Mouse (Mus musculus) kidney, embryonic 16.5 days (tissue): ENCODE data around the gene Tlr9. TPM values are rescaled to one million over a fixed set of nuclear protein-coding genes. Genes with fewer than 3 reads are reported as not detected.

Source experiments
- ATAC-seq: fragments of 200-750 bp; cut with Nextera tagmentation; 2 replicates; pipeline ENCODE4 v1.8.0; 2017; ENCODE audit warnings: moderate TSS enrichment; ENCODE audit not compliant: low FRiP score, low TSS enrichment
- H3K27ac ChIP-seq: fragments of 300-500 bp; sonication (generic); 2 replicates; pipeline ENCODE4 v1.5.1; 2014; ENCODE audit warnings: low read length
- H3K27me3 ChIP-seq: fragments of 300-500 bp; sonication (generic); 2 replicates; pipeline ENCODE4 v1.6.1; 2014; ENCODE audit warnings: low read length, control low read depth, mixed read lengths; ENCODE audit not compliant: insufficient read depth
- H3K36me3 ChIP-seq: fragments of 300-500 bp; sonication (generic); 2 replicates; pipeline ENCODE4 v1.6.1; 2014; ENCODE audit warnings: low read length, control low read depth, mixed read lengths; ENCODE audit not compliant: insufficient read depth
- H3K4me1 ChIP-seq: fragments of 300-500 bp; sonication (generic); 2 replicates; pipeline ENCODE4 v1.6.1; 2014; ENCODE audit warnings: low read length, control low read depth, mixed read lengths; ENCODE audit not compliant: insufficient read depth
- H3K4me2 ChIP-seq: fragments of 300-500 bp; sonication (generic); replicated peaks from 2 replicates; pipeline ENCODE4 v1.6.1; 2014; ENCODE audit warnings: low read depth, low read length
- H3K4me3 ChIP-seq: fragments of 300-500 bp; sonication (generic); 2 replicates; pipeline ENCODE4 v1.5.1; 2014; ENCODE audit warnings: mild to moderate bottlenecking, low read length
- H3K9ac ChIP-seq: fragments of 300-500 bp; sonication (generic); replicated peaks from 2 replicates; pipeline ENCODE4 v1.6.1; 2014; ENCODE audit warnings: low read length
- H3K9me3 ChIP-seq: fragments of 300-500 bp; sonication (generic); 2 replicates; pipeline ENCODE4 v1.6.1; 2016; ENCODE audit warnings: low read length, control low read depth
- WGBS: fragments of 180-500 bp; shearing (Covaris S2); extraction: QIAGEN DNeasy Blood & Tissue Kit; methylation state at CpG from one replicate; pipeline ENCODE4 v1.1.7; 2014; 5-methylcytosine and 5-hydroxymethylcytosine counted together
- microRNA counts: library from miRNA; unstranded; fragments of <30 nt; microRNA quantifications from one replicate; lab custom pipeline; 2016
- microRNA-seq: library from miRNA; unstranded; fragments of <30 nt; microRNA quantifications from one replicate; pipeline ENCODE4, GENCODE M21; 2016
- polyA plus RNA-seq: library from polyadenylated mRNA; unstranded; fragments of >200 nt; fragmentation: Nextera tagmentation; extraction: Ambion mirVana; gene quantifications from 2 replicates; pipeline ENCODE4 v1.2.1, GENCODE M21; 2015

Tlr9 gene
- polyA plus RNA-seq, 1 experiment from 2014 or later = 0.07 TPM

GRCm38 (mm10) chr9:106273276-106273675 lies 50.9 kb downstream of the Tlr9 start:
- Histone ChIP-seq H3K4me1 (no peaks in the 10 kb centered on the region), H3K4me3 (no peak overlapping the region), H3K4me2 (no peak overlapping the region), H3K9ac (no peak overlapping the region), H3K27me3 (no peaks in the 10 kb centered on the region), H3K9me3 (no peaks in the 10 kb centered on the region), H3K36me3 (no peaks in the 10 kb centered on the region), H3K27ac (no peak overlapping the region)
- no peak; the same call in 1 of the 2 replicates for ATAC-seq
- WGBS = 74% methylated on average over 12 of the region's 12 CpGs

- Histone ChIP-seq H3K4me3 (no peak overlapping the region), H3K27ac (no peak overlapping the region), H3K4me2 (no peak overlapping the region), H3K27me3 (no peaks in the 10 kb centered on the region), H3K9me3 (no peaks in the 10 kb centered on the region), H3K36me3 (no peaks in the 10 kb centered on the region), H3K9ac (no peak overlapping the region), H3K4me1 (no peaks in the 10 kb centered on the region)
- ATAC-seq = no peak
- WGBS = 67% methylated on average over 4 of the region's 4 CpGs
These were observed 51.4 kb downstream of the Tlr9 start for GRCm38 (mm10) chr9:106273791-106274190.

DNA sequence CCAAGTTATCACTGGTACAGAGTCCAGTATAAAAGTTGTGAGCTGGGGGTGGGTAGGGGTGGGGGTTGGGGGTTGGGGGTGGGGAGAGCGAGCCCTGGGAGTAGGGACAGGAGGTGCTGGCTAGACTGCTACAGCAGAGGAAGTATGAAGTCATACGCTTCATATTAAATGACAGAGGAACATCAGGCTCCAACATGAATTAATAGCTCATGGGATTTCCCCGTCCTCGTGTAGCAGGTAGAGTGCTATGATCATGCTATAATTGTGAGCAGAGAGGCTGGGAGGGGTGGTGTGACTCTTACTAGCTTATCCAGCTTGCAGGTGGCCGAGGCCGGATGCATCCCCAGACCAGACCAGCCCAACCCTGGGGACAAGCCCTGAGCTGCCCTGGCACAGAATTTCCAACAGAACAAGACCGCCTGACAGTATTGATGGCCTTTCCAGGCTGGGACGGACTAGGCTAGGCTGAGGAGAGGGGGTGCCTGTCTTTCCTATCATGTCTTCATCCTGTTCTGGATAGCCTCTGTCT lies 52.3 kb downstream of the Tlr9 start:
- H3K36me3 ChIP-seq = no peaks in the 10 kb centered on the region
- no peak for ATAC-seq
- H3K27ac ChIP-seq = no peak overlapping the region
- no peak overlapping the region for H3K9ac ChIP-seq
- no peak overlapping the region for H3K4me2 ChIP-seq
- no peaks in the 10 kb centered on the region for H3K9me3 ChIP-seq
- no peaks in the 10 kb centered on the region for H3K27me3 ChIP-seq
- no peaks in the 10 kb centered on the region; the same call in 1 of the 2 replicates for H3K4me1 ChIP-seq
- whole genome bisulfite sequencing = 77% methylated on average over 8 of the region's 8 CpGs
- H3K4me3 ChIP-seq = no peak overlapping the region

DNA sequence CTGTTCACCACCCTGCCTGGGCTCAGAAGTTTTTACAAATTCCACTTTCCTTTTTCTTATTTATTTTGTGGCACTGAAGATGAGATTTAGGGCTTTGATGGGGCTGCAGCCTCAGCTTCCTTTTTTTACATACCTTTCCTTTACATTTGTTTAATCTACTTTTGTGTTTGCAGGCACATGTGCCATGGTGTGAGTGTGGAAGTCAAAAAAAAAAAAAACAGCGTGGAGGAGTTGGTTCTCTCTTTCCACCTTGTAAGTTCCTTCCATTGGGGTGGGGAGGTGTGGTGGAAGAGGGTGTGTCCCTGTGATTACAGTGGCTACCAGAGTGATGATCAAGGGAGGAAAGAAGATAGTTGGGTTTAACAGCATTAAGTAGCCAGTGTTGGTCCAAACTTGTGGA lies 53.4 kb downstream of the Tlr9 start:
- 55% methylated on average over 1 of the region's 1 CpGs for WGBS
- H3K9me3 ChIP-seq = no peaks in the 10 kb centered on the region
- ATAC-seq = no peak

More for the DNA sequence above, 53.4 kb downstream of the Tlr9 start:
- no peak overlapping the region for H3K27ac ChIP-seq
- no peaks in the 10 kb centered on the region for H3K27me3 ChIP-seq
- no peak overlapping the region for H3K9ac ChIP-seq
- H3K4me1 ChIP-seq = peaks cover 6% of the 10 kb centered on the region
- no peak overlapping the region for H3K4me2 ChIP-seq
- H3K4me3 ChIP-seq = no peak overlapping the region
- H3K36me3 ChIP-seq = no peaks in the 10 kb centered on the region

MicroRNAs within 50 kb of the gene (microRNA counts, 519-probe panel; counts per million panel counts)
- 5,316 counts per million, percentile 98 among the panel's probes with 10 or more counts for microRNA mmu-let-7g (lab: Ali Mortazavi, UCI)

Small RNA genes within 50 kb of the gene (microRNA-seq; reads per million reads assigned to microRNA genes)
- 62,974 reads per million, percentile 99 among the genes with 10 or more reads in this experiment for gene Mirlet7g

Other genes with a start within 250 kb of the Tlr9 start
- gene Col6a4, start 125.8 kb upstream of the Tlr9 start, polyA plus RNA-seq = 0.48 and 0.75 TPM in 2 replicates
- 14.7 and 17.1 TPM in 2 replicates for gene Glyctk, start 64.5 kb upstream of the Tlr9 start, polyA plus RNA-seq
- 20.7 and 20.8 TPM in 2 replicates for gene Wdr82, start 51.7 kb upstream of the Tlr9 start, polyA plus RNA-seq
- 56.8 and 58.8 TPM in 2 replicates for gene Ppm1m, start 22.9 kb upstream of the Tlr9 start, polyA plus RNA-seq
- gene Twf2, start 19.5 kb upstream of the Tlr9 start, polyA plus RNA-seq = 72.7 and 75.5 TPM in 2 replicates
- 122 and 128 TPM in 2 replicates for gene Alas1, start 26.1 kb downstream of the Tlr9 start, polyA plus RNA-seq
- 28.4 and 29.2 TPM in 2 replicates for gene Poc1a, start 58.5 kb downstream of the Tlr9 start, polyA plus RNA-seq
- 13.6 and 13.7 TPM in 2 replicates for gene Dusp7, start 146.0 kb downstream of the Tlr9 start, polyA plus RNA-seq
- gene Rpl29, start 206.9 kb downstream of the Tlr9 start, polyA plus RNA-seq = 947 and 1,016 TPM in 2 replicates
- gene Acy1, start 215.7 kb downstream of the Tlr9 start, polyA plus RNA-seq = 59.1 and 62.4 TPM in 2 replicates
- gene Abhd14b, start 224.9 kb downstream of the Tlr9 start, polyA plus RNA-seq = 45.5 and 48.3 TPM in 2 replicates
- 68.8 and 70.3 TPM in 2 replicates for gene Abhd14a, start 225.1 kb downstream of the Tlr9 start, polyA plus RNA-seq
- gene Pcbp4, start 230.7 kb downstream of the Tlr9 start, polyA plus RNA-seq = 119 and 136 TPM in 2 replicates
- 0.31 and 0.41 TPM in 2 replicates for gene Gpr62, start 243.3 kb downstream of the Tlr9 start, polyA plus RNA-seq